Mouse (Mus musculus): ENCODE measurements around the gene Bcl2.

GRCm38 (mm10) chr1:106601247-106601646 lies 112.8 kb downstream of the Bcl2 start:
- no peak for TF ChIP-seq POLR2A (IDR thresholded peaks at IDR 0.05; ENCODE audit: low read depth, low read length)
- no peak for TF ChIP-seq CTCF (conservative IDR thresholded peaks at IDR 0.05; ENCODE audit: insufficient read depth, insufficient read length, low read depth, low read length)

All from kidney, adult 2 months (tissue).